Mouse (Mus musculus) intestine, embryonic 16.5 days (tissue): ENCODE measurements around the gene Cc2d2a. TPM values are rescaled to one million over a fixed set of nuclear protein-coding genes. Genes with fewer than 3 reads are reported as not detected.
A peak's percentile ranks its signal among the peaks of the same experiment; 100 is the strongest.

Experiments
- ATAC-seq: fragments of 200-750 bp; cut with Nextera tagmentation; 2 replicates; pipeline ENCODE4 v1.8.0; 2017; ENCODE audit warnings: moderate TSS enrichment, moderate library complexity
- H3K27ac ChIP-seq: fragments of 300-500 bp; sonication (generic); 2 replicates; pipeline ENCODE4 v1.5.1; 2014; ENCODE audit warnings: mild to moderate bottlenecking, low read length
- H3K27me3 ChIP-seq: fragments of 300-500 bp; sonication (generic); replicated peaks from 2 replicates; pipeline ENCODE4 v1.6.1; 2014; ENCODE audit warnings: low read length, control low read depth, mixed read lengths; ENCODE audit not compliant: control insufficient read depth, insufficient read depth
- H3K36me3 ChIP-seq: fragments of 300-500 bp; sonication (generic); 2 replicates; pipeline ENCODE4 v1.6.1; 2014; ENCODE audit warnings: low read length, control low read depth; ENCODE audit not compliant: control insufficient read depth, insufficient read depth
- H3K4me1 ChIP-seq: fragments of 300-500 bp; sonication (generic); 2 replicates; pipeline ENCODE4 v1.6.1; 2014; ENCODE audit warnings: low read length, control low read depth, mixed read lengths; ENCODE audit not compliant: control insufficient read depth, insufficient read depth
- H3K4me2 ChIP-seq: fragments of 300-500 bp; sonication (generic); 2 replicates; pipeline ENCODE4 v1.6.1; 2014; ENCODE audit warnings: low read depth, low read length, control low read depth
- H3K4me3 ChIP-seq: fragments of 300-500 bp; sonication (generic); 2 replicates; pipeline ENCODE4 v1.5.1; 2014; ENCODE audit warnings: mild to moderate bottlenecking, low read length
- H3K9ac ChIP-seq: fragments of 300-500 bp; sonication (generic); 2 replicates; pipeline ENCODE4 v1.6.1; 2014; ENCODE audit warnings: low read depth, low read length
- H3K9me3 ChIP-seq: fragments of 300-500 bp; sonication (generic); 2 replicates; pipeline ENCODE4 v1.6.1; 2016; ENCODE audit warnings: low read length, control low read depth; ENCODE audit not compliant: control insufficient read depth
- WGBS: fragments of 180-500 bp; shearing (Covaris S2); extraction: QIAGEN DNeasy Blood & Tissue Kit; methylation state at CpG from one replicate; pipeline ENCODE4 v1.1.7; 2014; 5-methylcytosine and 5-hydroxymethylcytosine counted together
- polyA plus RNA-seq: library from polyadenylated mRNA; unstranded; fragments of >200 nt; fragmentation: Nextera tagmentation; extraction: Ambion mirVana; gene quantifications from 2 replicates; pipeline ENCODE4 v1.2.1, GENCODE M21; 2015

Cc2d2a gene
- polyA plus RNA-seq, 1 experiment from 2014 or later = 8.7 TPM

GRCm38 (mm10) chr5:43770618-43771354, 108.6 kb downstream of the Cc2d2a start:
- no peak for ATAC-seq

GRCm38 (mm10) chr5:43771555-43771954, 109.4 kb downstream of the Cc2d2a start:
- peaks cover 6% of the 10 kb centered on the region; the same call in 1 of the 2 replicates for H3K36me3 ChIP-seq
- no peak overlapping the region for H3K4me2 ChIP-seq
- H3K27ac ChIP-seq = no peak overlapping the region
- ATAC-seq = peak; percentile 71
- no peak overlapping the region for H3K4me3 ChIP-seq
- no peaks in the 10 kb centered on the region; the same call in 1 of the 2 replicates for H3K4me1 ChIP-seq
- H3K27me3 ChIP-seq = no peaks in the 10 kb centered on the region
- no peaks in the 10 kb centered on the region for H3K9me3 ChIP-seq
- H3K9ac ChIP-seq = no peak overlapping the region
- WGBS = 60% methylated on average over 3 of the region's 3 CpGs

More at GRCm38 (mm10) chr5:43770618-43771354, 108.6 kb downstream of the Cc2d2a start:
- H3K36me3 ChIP-seq = peaks cover 6% of the 10 kb centered on the region; the same call in 1 of the 2 replicates
- H3K4me1 ChIP-seq = no peaks in the 10 kb centered on the region
- no peak overlapping the region for H3K4me3 ChIP-seq
- H3K27me3 ChIP-seq = no peaks in the 10 kb centered on the region
- H3K9ac ChIP-seq = no peak overlapping the region
- no peak overlapping the region for H3K4me2 ChIP-seq
- H3K9me3 ChIP-seq = no peaks in the 10 kb centered on the region
- WGBS = 83% methylated on average over 3 of the region's 3 CpGs
- H3K27ac ChIP-seq = no peak overlapping the region

- Histone ChIP-seq H3K36me3 (no peaks in the 10 kb centered on the region), H3K9me3 (no peaks in the 10 kb centered on the region), H3K4me2 (no peak overlapping the region), H3K9ac (no peak overlapping the region), H3K27ac (no peak overlapping the region), H3K4me1 (peaks cover 8% of the 10 kb centered on the region), H3K4me3 (no peak overlapping the region), H3K27me3 (no peaks in the 10 kb centered on the region)
- ATAC-seq = no peak
Measured at GRCm38 (mm10) chr5:43776407-43776806, 114.3 kb downstream of the Cc2d2a start.

GRCm38 (mm10) chr5:43776993-43777392, 114.8 kb downstream of the Cc2d2a start:
- H3K4me1 ChIP-seq = peaks cover 8% of the 10 kb centered on the region
- no peak for ATAC-seq

GRCm38 (mm10) chr5:43778583-43778982, 116.4 kb downstream of the Cc2d2a start:
- Histone ChIP-seq H3K27me3 (no peaks in the 10 kb centered on the region), H3K36me3 (no peaks in the 10 kb centered on the region), H3K27ac (no peak overlapping the region), H3K4me2 (no peak overlapping the region), H3K9ac (no peak overlapping the region), H3K4me1 (peaks cover 14% of the 10 kb centered on the region), H3K9me3 (no peaks in the 10 kb centered on the region), H3K4me3 (no peak overlapping the region)
- ATAC-seq = no peak
- 90% methylated on average over 3 of the region's 3 CpGs for WGBS

More at GRCm38 (mm10) chr5:43776993-43777392, 114.8 kb downstream of the Cc2d2a start:
- H3K4me3 ChIP-seq = no peak overlapping the region
- H3K27ac ChIP-seq = no peak overlapping the region
- 54% methylated on average over 1 of the region's 1 CpGs for WGBS
- no peaks in the 10 kb centered on the region for H3K9me3 ChIP-seq
- H3K27me3 ChIP-seq = no peaks in the 10 kb centered on the region
- H3K36me3 ChIP-seq = no peaks in the 10 kb centered on the region
- no peak overlapping the region for H3K4me2 ChIP-seq
- H3K9ac ChIP-seq = no peak overlapping the region

- peak overlapping the region; percentile 95 for H3K4me3 ChIP-seq
- H3K36me3 ChIP-seq = no peaks in the 10 kb centered on the region
- H3K4me2 ChIP-seq = peak overlapping the region; percentile 66
- WGBS = under 1% methylated on average over 57 of the region's 61 CpGs
- peaks cover 14% of the 10 kb centered on the region for H3K4me1 ChIP-seq
- H3K9me3 ChIP-seq = no peaks in the 10 kb centered on the region
- no peaks in the 10 kb centered on the region for H3K27me3 ChIP-seq
- peak overlapping the region; percentile 98 for H3K9ac ChIP-seq
- H3K27ac ChIP-seq = peak overlapping the region; percentile 91
- peak; percentile 60 for ATAC-seq
Measured at GRCm38 (mm10) chr5:43781423-43781976, 119.4 kb downstream of the Cc2d2a start.

- Histone ChIP-seq H3K9me3 (no peaks in the 10 kb centered on the region), H3K36me3 (no peaks in the 10 kb centered on the region), H3K4me2 (peak overlapping the region; percentile 97), H3K9ac (peak overlapping the region; percentile 98), H3K27ac (peak overlapping the region; percentile 99), H3K27me3 (no peaks in the 10 kb centered on the region), H3K4me1 (peaks cover 14% of the 10 kb centered on the region), H3K4me3 (peak overlapping the region; percentile 95)
- WGBS = 2% methylated on average over 76 of the region's 82 CpGs
- peak; percentile 87 for ATAC-seq
Measured at GRCm38 (mm10) chr5:43781977-43782930, 120.1 kb downstream of the Cc2d2a start.

GRCm38 (mm10) chr5:43783996-43784395, 121.8 kb downstream of the Cc2d2a start:
- WGBS = 78% methylated on average over 2 of the region's 2 CpGs

GRCm38 (mm10) chr5:43786607-43787006, 124.5 kb downstream of the Cc2d2a start:
- peaks cover 6% of the 10 kb centered on the region; the same call in 1 of the 2 replicates for H3K4me1 ChIP-seq
- no peak overlapping the region for H3K4me3 ChIP-seq
- no peak overlapping the region for H3K4me2 ChIP-seq
- 90% methylated on average over 4 of the region's 4 CpGs for WGBS
- no peaks in the 10 kb centered on the region for H3K27me3 ChIP-seq
- no peak for ATAC-seq
- H3K9me3 ChIP-seq = no peaks in the 10 kb centered on the region
- H3K9ac ChIP-seq = no peak overlapping the region
- H3K27ac ChIP-seq = no peak overlapping the region
- no peaks in the 10 kb centered on the region for H3K36me3 ChIP-seq

More at GRCm38 (mm10) chr5:43783996-43784395, 121.8 kb downstream of the Cc2d2a start:
- H3K9ac ChIP-seq = no peak overlapping the region
- no peak overlapping the region for H3K4me3 ChIP-seq
- no peaks in the 10 kb centered on the region for H3K27me3 ChIP-seq
- peak; percentile 20; the same call in 1 of the 2 replicates for ATAC-seq
- H3K4me2 ChIP-seq = no peak overlapping the region
- H3K4me1 ChIP-seq = peaks cover 14% of the 10 kb centered on the region
- no peaks in the 10 kb centered on the region for H3K9me3 ChIP-seq
- H3K27ac ChIP-seq = no peak overlapping the region
- H3K36me3 ChIP-seq = no peaks in the 10 kb centered on the region
